8 mouse cellular contexts compared by ENCODE assay signal in the genomic region with DNA sequence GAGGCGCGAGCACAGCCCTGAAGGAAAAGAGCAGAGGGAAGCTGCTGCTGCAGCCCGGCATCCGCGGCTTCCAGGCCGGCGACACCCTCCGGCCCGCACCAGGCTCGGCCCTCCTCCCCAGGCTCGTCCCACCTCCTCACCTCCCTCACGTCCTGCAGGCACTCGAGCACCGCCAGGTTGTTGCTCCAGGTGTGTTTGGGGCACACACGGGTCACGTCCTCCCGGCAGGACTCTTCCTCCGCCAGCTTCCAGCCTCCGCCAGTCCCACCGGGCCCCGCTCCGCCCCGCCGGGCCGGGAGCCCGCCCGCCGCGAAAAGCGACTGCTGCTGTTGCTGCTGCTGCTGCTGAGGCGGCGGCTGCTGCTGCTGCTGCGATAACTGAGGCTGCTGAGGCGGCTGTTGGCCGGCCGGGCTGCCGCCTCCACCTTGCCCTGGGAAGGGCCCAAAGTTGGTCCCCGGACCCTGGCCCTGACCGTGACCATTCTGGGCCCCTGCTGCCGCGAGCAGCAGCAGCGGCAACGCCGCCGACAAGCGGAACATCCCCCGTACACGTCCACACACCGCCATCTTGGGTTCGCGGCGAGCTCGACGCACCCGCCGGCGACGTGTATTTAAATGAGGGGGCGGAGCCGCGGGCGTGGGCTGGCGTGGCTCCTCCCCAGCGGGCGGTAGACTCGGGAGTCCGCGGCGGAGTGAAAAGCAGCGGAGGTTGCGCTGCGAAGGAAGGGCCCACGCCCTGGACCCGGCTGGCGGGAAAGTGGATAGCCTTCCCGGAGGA. TPM values are rescaled to one million over a fixed set of nuclear protein-coding genes. Genes with fewer than 3 reads are reported as not detected.
DNase-seq lines count a peak whose midpoint lies in the region; ATAC-seq lines count a peak whose summit lies in the region.

Gene Glg1 (minus strand): TSS at position 586 of the 777 bp plus-strand sequence.

- H3K36me3 ChIP-seq in intestine, embryonic 14.5 days (ENCODE audit: control insufficient read depth, insufficient read depth, low read length) = 0 out of 2 replicates have a peak, but pooled peaks cover 3% of the 10 kb centered on the region

- WGBS in intestine, embryonic 14.5 days = under 1% methylated on average over 73 of the region's 76 CpGs

- H3K27ac ChIP-seq in intestine, embryonic 14.5 days (ENCODE audit: low read depth) = peak within 1 kb of the TSS; percentile 99

- ATAC-seq in intestine, embryonic 14.5 days (replicated peaks; ENCODE audit: low FRiP score, low TSS enrichment, low read depth) = peak; percentile 92

- intact Hi-C loops in left cerebral cortex, postnatal 14 days (cut with DNase I) = loop anchor here (5.0 kb wide), 1 partner anchor 77 kb away; no protein-coding TSS in a partner anchor

- peak within 1 kb of the TSS; percentile 91 for H3K9ac ChIP-seq in intestine, embryonic 14.5 days (ENCODE audit: low read length)

- H3K27me3 ChIP-seq in intestine, embryonic 14.5 days (replicated peaks; ENCODE audit: control insufficient read depth, insufficient read depth, low read length) = no peaks in the 10 kb centered on the region

- DNase-seq in adrenal gland, adult 18-20 months (ENCODE audit: low spot score in 2 of 2) = peak; percentile 93 to 97
- DNase-seq in embryo, embryonic 11 days = peak; percentile 97
- DNase-seq in gastrocnemius, postnatal 25 days = peak; percentile 93
- DNase-seq in intestine, embryonic 14.5 days (ENCODE audit: low spot score) = peak; percentile 97
- DNase-seq in left cerebral cortex, postnatal 14 days (ENCODE audit: low spot score in 2 of 2) = peak; percentile 89 to 91
- peak; percentile 94 for DNase-seq in mesoderm, embryonic 11.5 days (ENCODE audit: low read depth, low spot score)
- peak; percentile 85 to 86 for DNase-seq in right cerebral cortex, postnatal 36 days (ENCODE audit: low spot score in 2 of 2)
- peak; percentile 96 for DNase-seq in yolk sac, embryonic 10.5 days (ENCODE audit: low spot score)

- peak within 1 kb of the TSS; percentile 56 for H3K4me2 ChIP-seq in intestine, embryonic 14.5 days (ENCODE audit: low read length)

- H3K4me3 ChIP-seq in intestine, embryonic 14.5 days (ENCODE audit: low read depth, low read length) = peak within 1 kb of the TSS; percentile 89

- 0 out of 2 replicates have a peak, but pooled peaks cover 2% of the 10 kb centered on the region for H3K9me3 ChIP-seq in intestine, embryonic 14.5 days (ENCODE audit: control insufficient read depth, low read length)

- H3K4me1 ChIP-seq in intestine, embryonic 14.5 days (replicated peaks; ENCODE audit: control insufficient read depth, insufficient read depth, low read length) = no peaks in the 10 kb centered on the region

RNA-seq across cellular contexts. Expression of gene Glg1, which starts in this region (rescaled TPM):
- total RNA-seq in adrenal gland, adult 18-20 months (2021) = 100 to 1,000 TPM in 1 of 2 experiments, 10 to 100 TPM in 1; 97.6 to 124 TPM
- total RNA-seq in gastrocnemius, postnatal 25 days (2021) = 10 to 100 TPM; 32.9 to 36.1 TPM
- 90.0 and 91.8 TPM in 2 replicates for polyA plus RNA-seq in intestine, embryonic 14.5 days (2014; fragmentation: Nextera tagmentation; extraction: Ambion mirVana)
- 100 to 1,000 TPM; 143 to 144 TPM for total RNA-seq in left cerebral cortex, postnatal 14 days (2021)

Comparison
In these comparisons a context has a peak if more than half of its experiments do, and no peak if none do; other contexts are left out.
1. Peak in every context shown above with its lines: DNase-seq, ATAC-seq, H3K4me3 ChIP-seq and H3K27ac ChIP-seq.